Mouse (Mus musculus): ENCODE results near the gene Knstrn.

GRCm38 (mm10) chr2:118899306-118899705 is 85.5 kb downstream of the Knstrn start:
- TF ChIP-seq CTCF (IDR thresholded peaks at IDR 0.05; ENCODE audit: insufficient read depth, low read depth, low read length) (no peak), POLR2A (IDR thresholded peaks at IDR 0.05; ENCODE audit: insufficient read depth, low read depth, low read length) (no peak)
